ENCODE assay signal across 7 mouse cellular contexts in genomic region chrX:122396781-122397581, GRCm38 (mm10). TPM values are rescaled to one million over a fixed set of nuclear protein-coding genes. Genes with fewer than 3 reads are reported as not detected.
DNase-seq lines count a peak whose midpoint lies in the region; ATAC-seq and TF ChIP-seq lines count a peak whose summit lies in the region.

Nap1l3 (minus strand) TSS chrX:122397401.

- H3K4me3 ChIP-seq in bone marrow, adult 2 months (replicated peaks; ENCODE audit: control insufficient read depth, low read depth, low read length) = peak within 1 kb of the TSS; percentile 53
- H3K4me3 ChIP-seq in embryonic facial prominence, embryonic 13.5 days = peak within 1 kb of the TSS; percentile 59
- peak within 1 kb of the TSS; percentile 53 for H3K4me3 ChIP-seq in intestine, postnatal 0 days (ENCODE audit: low read depth, low read length)

- DNase-seq in heart, adult 11 months = peak; percentile 98
- DNase-seq in left cerebral cortex, postnatal 25 days (ENCODE audit: low spot score in 2 of 2) = peak; percentile 78 to 91
- peak; percentile 74 to 86 for DNase-seq in right cerebral cortex, postnatal 36 days (ENCODE audit: low spot score in 2 of 2)

- H3K27ac ChIP-seq in bone marrow, adult 2 months (ENCODE audit: control insufficient read depth, insufficient read depth, low read depth, low read length, poor library complexity) = no peak within 1 kb of the TSS
- H3K27ac ChIP-seq in embryonic facial prominence, embryonic 13.5 days = no peak within 1 kb of the TSS
- no peak within 1 kb of the TSS for H3K27ac ChIP-seq in intestine, postnatal 0 days (ENCODE audit: low read depth, low read length)

- peak within 1 kb of the TSS; percentile 62 for H3K9ac ChIP-seq in embryonic facial prominence, embryonic 13.5 days
- no peak within 1 kb of the TSS for H3K9ac ChIP-seq in intestine, postnatal 0 days (ENCODE audit: low read depth, low read length)

- no peak for TF ChIP-seq CTCF in bone marrow, adult 2 months (IDR thresholded peaks at IDR 0.05; ENCODE audit: control insufficient read depth, insufficient read depth, low read length)
- no peak for TF ChIP-seq CTCF in intestine, postnatal 0 days (IDR thresholded peaks at IDR 0.05; ENCODE audit: low read depth)

- 5% methylated on average over 36 of the region's 39 CpGs for WGBS in bone marrow, adult 2 months
- 8% methylated on average over 36 of the region's 39 CpGs for WGBS in embryonic facial prominence, embryonic 13.5 days
- 11% methylated on average over 39 of the region's 39 CpGs for WGBS in intestine, postnatal 0 days

- ATAC-seq in embryonic facial prominence, embryonic 13.5 days (ENCODE audit: insufficient number of reproducible peaks, insufficient read depth, low FRiP score, low TSS enrichment, low read depth) = peak; percentile 91
- ATAC-seq in intestine, postnatal 0 days = peak; percentile 95
- ATAC-seq in megakaryocyte-erythroid progenitor cell, adult 5-6 weeks (replicated peaks; ENCODE audit: low FRiP score, low TSS enrichment, poor library complexity, severe bottlenecking) = peak; percentile 99

- no peaks in the 10 kb centered on the region for H3K9me3 ChIP-seq in embryonic facial prominence, embryonic 13.5 days
- no peaks in the 10 kb centered on the region for H3K9me3 ChIP-seq in intestine, postnatal 0 days (ENCODE audit: control insufficient read depth)

- TF ChIP-seq POLR2A in bone marrow, adult 2 months (IDR thresholded peaks at IDR 0.05; ENCODE audit: borderline replicate concordance, control insufficient read depth, low read depth, low read length) = no peak

- H3K36me3 ChIP-seq in embryonic facial prominence, embryonic 13.5 days = no peaks in the 10 kb centered on the region
- no peaks in the 10 kb centered on the region for H3K36me3 ChIP-seq in intestine, postnatal 0 days (ENCODE audit: control insufficient read depth, insufficient read depth)

- H3K27me3 ChIP-seq in embryonic facial prominence, embryonic 13.5 days = no peaks in the 10 kb centered on the region
- no peaks in the 10 kb centered on the region for H3K27me3 ChIP-seq in intestine, postnatal 0 days (replicated peaks; ENCODE audit: control insufficient read depth, insufficient read depth, low read length)

- peak within 1 kb of the TSS; percentile 62 for H3K4me2 ChIP-seq in embryonic facial prominence, embryonic 13.5 days
- peak within 1 kb of the TSS; percentile 70 for H3K4me2 ChIP-seq in intestine, postnatal 0 days (replicated peaks; ENCODE audit: low read depth)

- no peaks in the 10 kb centered on the region for H3K4me1 ChIP-seq in bone marrow, adult 2 months (ENCODE audit: control insufficient read depth, insufficient read depth, low read length)
- H3K4me1 ChIP-seq in embryonic facial prominence, embryonic 13.5 days = no peaks in the 10 kb centered on the region
- no peaks in the 10 kb centered on the region for H3K4me1 ChIP-seq in intestine, postnatal 0 days (replicated peaks; ENCODE audit: control insufficient read depth, insufficient read depth, low read length)

- intact Hi-C loops in left cerebral cortex, postnatal 25 days (cut with DNase I) = no loop called here

RNA-seq across cellular contexts. Expression of gene Nap1l3, which starts in this region (rescaled TPM):
- not detected in 2 replicates for polyA plus RNA-seq in bone marrow, adult 2 months (2011; ENCODE audit: insufficient read depth, insufficient read length, low replicate concordance, missing spikeins)
- polyA plus RNA-seq in embryonic facial prominence, embryonic 13.5 days (2015; fragmentation: Nextera tagmentation; extraction: Ambion mirVana) = 4.1 and 4.6 TPM in 2 replicates
- polyA plus RNA-seq in intestine, postnatal 0 days (2015; fragmentation: Nextera tagmentation; extraction: Ambion mirVana) = 2.1 TPM in 2 replicates
- total RNA-seq in left cerebral cortex, postnatal 25 days (2021) = 10 to 100 TPM; 43.9 to 54.3 TPM
- total RNA-seq in megakaryocyte-erythroid progenitor cell, adult 5-6 weeks (2014; fragmentation: Nextera tagmentation) = 0.76 and 1.1 TPM in 2 replicates
- 1.9 and 4.0 TPM in 2 replicates for total RNA-seq in megakaryocyte-erythroid progenitor cell, adult 5-6 weeks (2017)

Comparison
In these comparisons a context has a peak if more than half of its experiments do, and no peak if none do; other contexts are left out.
1. RNA of gene Nap1l3 (total RNA-seq): 43.9 to 54.3 TPM in left cerebral cortex, postnatal 25 days; 0.76 to 4.0 TPM in megakaryocyte-erythroid progenitor cell, adult 5-6 weeks; every median in the first group is over 4 times any median in the second.
2. Peak in every context shown above with its lines, with median percentiles within 50 percentile points of each other: H3K4me3 ChIP-seq, ATAC-seq and DNase-seq.